Comparison of ENCODE assay signal across 8 mouse cellular contexts in the genomic region with DNA sequence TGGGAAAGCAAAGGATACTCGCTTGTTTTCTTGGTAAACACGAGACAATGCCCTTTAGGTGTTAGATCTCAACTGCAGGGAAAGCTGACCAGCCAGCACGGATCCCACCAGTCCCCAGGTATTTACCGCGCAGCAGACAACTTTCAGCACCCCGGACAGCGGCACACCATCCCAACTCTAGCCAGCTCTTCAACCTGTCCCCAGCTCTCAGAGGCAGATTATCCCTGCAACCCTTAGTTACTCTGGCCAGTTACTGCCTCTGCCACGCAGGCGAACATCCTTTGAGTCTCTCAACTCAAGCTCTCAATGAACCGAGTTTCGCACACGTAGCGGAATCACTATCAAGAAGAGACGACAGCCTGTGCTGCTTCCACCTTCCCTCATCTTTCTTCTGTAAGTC. TPM values are rescaled to one million over a fixed set of nuclear protein-coding genes. Genes with fewer than 3 reads are reported as not detected.
A peak's percentile ranks its signal among the peaks of the same experiment; 100 is the strongest.
DNase-seq lines count a peak whose midpoint lies in the region; ATAC-seq and TF ChIP-seq lines count a peak whose summit lies in the region.
"Had no signal": no experiment of that assay in that cellular context is flagged by ENCODE, and none has a peak within 500 bp of the region (broad histone marks: within the 10 kb centered on the region; RNA-seq: fewer than 3 reads in every experiment).

No protein-coding gene starts in this region.

- H3K9ac ChIP-seq in forebrain, embryonic 16.5 days (replicated peaks; ENCODE audit: low read depth, low read length) = peak overlapping the region; percentile 59; the same call in 1 of the 2 replicates
- H3K9ac ChIP-seq in kidney, embryonic 15.5 days = no peak overlapping the region
- H3K9ac ChIP-seq in midbrain, postnatal 0 days (replicated peaks; ENCODE audit: low read length, poor library complexity, severe bottlenecking) = peak overlapping the region; percentile 90
- H3K9ac ChIP-seq: lung, embryonic 15.5 days had no signal

- WGBS in forebrain, embryonic 16.5 days = 2% methylated on average over 14 of the region's 14 CpGs
- WGBS in kidney, embryonic 15.5 days = 3% methylated on average over 14 of the region's 14 CpGs
- WGBS in midbrain, postnatal 0 days = 2% methylated on average over 14 of the region's 14 CpGs

- peaks cover 18% of the 10 kb centered on the region for H3K4me1 ChIP-seq in forebrain, embryonic 16.5 days (replicated peaks; ENCODE audit: control insufficient read depth, insufficient read depth, low read length)
- peaks cover 15% of the 10 kb centered on the region for H3K4me1 ChIP-seq in kidney, embryonic 15.5 days
- H3K4me1 ChIP-seq in midbrain, postnatal 0 days (ENCODE audit: insufficient read depth, low read length) = 0 out of 2 replicates have a peak, but pooled peaks cover 2% of the 10 kb centered on the region
- H3K4me1 ChIP-seq: lung, embryonic 15.5 days had no signal

- peak overlapping the region; percentile 69 for H3K4me2 ChIP-seq in forebrain, embryonic 16.5 days (ENCODE audit: low read length)
- H3K4me2 ChIP-seq in kidney, embryonic 15.5 days = no peak overlapping the region
- H3K4me2 ChIP-seq in midbrain, postnatal 0 days (ENCODE audit: low read depth, low read length, poor library complexity, severe bottlenecking) = peak overlapping the region; percentile 78
- H3K4me2 ChIP-seq: lung, embryonic 15.5 days had no signal

- no peaks in the 10 kb centered on the region for H3K36me3 ChIP-seq in forebrain, embryonic 16.5 days (ENCODE audit: control insufficient read depth, insufficient read depth)
- no peaks in the 10 kb centered on the region for H3K36me3 ChIP-seq in kidney, embryonic 15.5 days
- no peaks in the 10 kb centered on the region for H3K36me3 ChIP-seq in midbrain, postnatal 0 days (ENCODE audit: insufficient read depth, low read length)
- H3K36me3 ChIP-seq: lung, embryonic 15.5 days had no signal

- H3K9me3 ChIP-seq in forebrain, embryonic 16.5 days (ENCODE audit: control insufficient read depth, low read length) = no peaks in the 10 kb centered on the region
- H3K9me3 ChIP-seq in kidney, embryonic 15.5 days (replicated peaks) = no peaks in the 10 kb centered on the region
- H3K9me3 ChIP-seq in midbrain, postnatal 0 days (ENCODE audit: low read length) = no peaks in the 10 kb centered on the region
- H3K9me3 ChIP-seq: lung, embryonic 15.5 days had no signal

- no peak overlapping the region for H3K27ac ChIP-seq in forebrain, embryonic 16.5 days (ENCODE audit: low read length)
- H3K27ac ChIP-seq in kidney, embryonic 15.5 days = no peak overlapping the region
- peak overlapping the region; percentile 81 for H3K27ac ChIP-seq in midbrain, postnatal 0 days (ENCODE audit: low read depth, low read length)
- H3K27ac ChIP-seq: lung, embryonic 15.5 days had no signal

- peak overlapping the region; percentile 54 for H3K4me3 ChIP-seq in forebrain, embryonic 16.5 days (replicated peaks; ENCODE audit: low read length)
- no peak overlapping the region; the same call in 1 of the 2 replicates for H3K4me3 ChIP-seq in kidney, embryonic 15.5 days (replicated peaks)
- H3K4me3 ChIP-seq in midbrain, postnatal 0 days (ENCODE audit: low read depth, low read length) = peak overlapping the region; percentile 76
- H3K4me3 ChIP-seq: lung, embryonic 15.5 days had no signal

- TF ChIP-seq CTCF in midbrain, postnatal 0 days (IDR thresholded peaks at IDR 0.05) = no peak

- peak; percentile 48 for DNase-seq in thymus, postnatal 4 days
- DNase-seq in thymus, postnatal 0 days (ENCODE audit: low spot score) = no peak
- DNase-seq in adrenal gland, postnatal 36 days = peak; percentile 62 to 72
- peak; percentile 39 for DNase-seq in midbrain, postnatal 0 days (ENCODE audit: low spot score)

- H3K27me3 ChIP-seq in forebrain, embryonic 16.5 days (replicated peaks; ENCODE audit: control insufficient read depth, insufficient read depth, low read length) = no peaks in the 10 kb centered on the region
- peaks cover 43% of the 10 kb centered on the region for H3K27me3 ChIP-seq in kidney, embryonic 15.5 days
- H3K27me3 ChIP-seq in midbrain, postnatal 0 days (ENCODE audit: insufficient read depth, low read length) = no peaks in the 10 kb centered on the region

- 0 out of 2 replicates have a peak, but pooled peaks have one; percentile 0 for ATAC-seq in forebrain, embryonic 16.5 days
- peak; percentile 74; the same call in 1 of the 2 replicates for ATAC-seq in kidney, embryonic 15.5 days (replicated peaks; ENCODE audit: low FRiP score)
- ATAC-seq in midbrain, postnatal 0 days (ENCODE audit: low FRiP score) = no peak
- no peak for ATAC-seq in activated CD4-positive, CD25-positive, alpha-beta regulatory T cell, adult 4 months

RNA-seq across cellular contexts. Expression of gene Slc7a14, which starts 1.3 kb away (rescaled TPM):
- polyA plus RNA-seq in thymus, postnatal 0 days (2015; fragmentation: Nextera tagmentation; extraction: Ambion mirVana) = 0.01 and 0.04 TPM in 2 replicates
- total RNA-seq in adrenal gland, postnatal 36 days (2021) = 1 to 10 TPM; 3.5 to 4.8 TPM
- 4.7 and 5.9 TPM in 2 replicates for polyA plus RNA-seq in forebrain, embryonic 16.5 days (2015; fragmentation: Nextera tagmentation; extraction: Ambion mirVana)
- polyA plus RNA-seq in kidney, embryonic 15.5 days (2015; fragmentation: Nextera tagmentation; extraction: Ambion mirVana) = 0.22 and 0.48 TPM in 2 replicates
- total RNA-seq in midbrain, postnatal 0 days (2014; rRNA removed) = 24.7 and 25.1 TPM in 2 replicates
- 7.6 and 8.1 TPM in 2 replicates for polyA plus RNA-seq in midbrain, postnatal 0 days (2015; fragmentation: Nextera tagmentation; extraction: Ambion mirVana)
- polyA plus RNA-seq in activated CD4-positive, CD25-positive, alpha-beta regulatory T cell, adult 4 months (2017; shearing (Covaris generic)) = under 1 TPM in 1 of 2 experiments, not detected in 1; 0.34 TPM

Comparison
In these comparisons a context has a peak if more than half of its experiments do, and no peak if none do; other contexts are left out.
1. ATAC-seq: peak in forebrain, embryonic 16.5 days (single experiment) and kidney, embryonic 15.5 days (single experiment); none in midbrain, postnatal 0 days (single experiment) and activated CD4-positive, CD25-positive, alpha-beta regulatory T cell, adult 4 months (single experiment).